Mouse (Mus musculus) olfactory bulb, adult 2 months (tissue): ENCODE data around the gene Slc25a28. TPM values are rescaled to one million over a fixed set of nuclear protein-coding genes. Genes with fewer than 3 reads are reported as not detected.

ENCODE experiments used
- H3K27ac ChIP-seq: fragments of 200-500 bp; 2 replicates; pipeline ENCODE4 v1.5.1; 2012; ENCODE audit warnings: low read depth, low read length; ENCODE audit not compliant: insufficient read depth
- H3K4me1 ChIP-seq: fragments of 200-500 bp; 2 replicates; pipeline ENCODE4 v1.6.1; 2012; ENCODE audit warnings: low read length; ENCODE audit not compliant: control insufficient read depth, insufficient read depth
- H3K4me3 ChIP-seq: fragments of 200-500 bp; 2 replicates; pipeline ENCODE4 v1.5.1; 2012; ENCODE audit warnings: mild to moderate bottlenecking, low read depth, low read length, moderate library complexity; ENCODE audit not compliant: insufficient read depth
- CTCF ChIP-seq: fragments of 200-500 bp; IDR thresholded peaks from 2 replicates; pipeline ENCODE4 v1.5.1; 2012; ENCODE audit warnings: low read depth, mild to moderate bottlenecking, low read length, moderate library complexity; ENCODE audit not compliant: insufficient read depth
- POLR2A ChIP-seq: fragments of 200-500 bp; IDR thresholded peaks from 2 replicates; pipeline ENCODE4 v1.6.1; 2012; ENCODE audit warnings: mild to moderate bottlenecking, low read depth, low read length, moderate library complexity; ENCODE audit not compliant: insufficient read depth
- WGBS: fragments of 180-500 bp; shearing (Covaris S2); methylation state at CpG from one replicate; pipeline ENCODE4 v1.1.7; 2018; 5-methylcytosine and 5-hydroxymethylcytosine counted together
- polyA plus RNA-seq: library from polyadenylated mRNA; stranded (reverse); fragments of >200 nt; gene quantifications from 2 replicates; pipeline ENCODE4 v1.2.4, GENCODE M21; 2012; ENCODE audit warnings: low replicate concordance; ENCODE audit not compliant: missing spikeins, insufficient read depth, insufficient read length

Gene Slc25a28
- polyA plus RNA-seq, 1 experiment = not detected

DNA sequence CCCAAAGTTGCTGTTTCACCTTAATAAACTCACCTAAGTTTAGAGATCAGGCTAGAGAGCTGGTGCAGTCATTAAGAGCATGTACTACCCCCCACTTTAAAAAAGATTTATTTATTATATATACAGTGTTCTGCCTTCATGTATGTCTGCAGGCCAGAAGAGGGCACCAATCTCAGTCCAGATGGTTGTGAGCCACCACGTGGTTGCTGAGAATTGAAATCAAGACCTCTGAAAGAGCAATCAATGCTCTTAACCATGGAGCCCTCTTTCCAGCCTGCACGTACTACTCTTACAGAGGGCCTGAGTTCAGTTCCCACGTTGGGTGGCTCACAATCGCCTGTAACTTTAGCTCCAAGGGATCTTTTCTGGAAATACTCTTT, 7.3 kb downstream of the Slc25a28 start:
- 60% methylated on average over 4 of the region's 4 CpGs for WGBS
- TF ChIP-seq CTCF (no peak), POLR2A (no peak)
- peaks cover 15% of the 10 kb centered on the region for H3K4me1 ChIP-seq
- H3K27ac ChIP-seq = no peak overlapping the region
- no peak overlapping the region for H3K4me3 ChIP-seq

DNA sequence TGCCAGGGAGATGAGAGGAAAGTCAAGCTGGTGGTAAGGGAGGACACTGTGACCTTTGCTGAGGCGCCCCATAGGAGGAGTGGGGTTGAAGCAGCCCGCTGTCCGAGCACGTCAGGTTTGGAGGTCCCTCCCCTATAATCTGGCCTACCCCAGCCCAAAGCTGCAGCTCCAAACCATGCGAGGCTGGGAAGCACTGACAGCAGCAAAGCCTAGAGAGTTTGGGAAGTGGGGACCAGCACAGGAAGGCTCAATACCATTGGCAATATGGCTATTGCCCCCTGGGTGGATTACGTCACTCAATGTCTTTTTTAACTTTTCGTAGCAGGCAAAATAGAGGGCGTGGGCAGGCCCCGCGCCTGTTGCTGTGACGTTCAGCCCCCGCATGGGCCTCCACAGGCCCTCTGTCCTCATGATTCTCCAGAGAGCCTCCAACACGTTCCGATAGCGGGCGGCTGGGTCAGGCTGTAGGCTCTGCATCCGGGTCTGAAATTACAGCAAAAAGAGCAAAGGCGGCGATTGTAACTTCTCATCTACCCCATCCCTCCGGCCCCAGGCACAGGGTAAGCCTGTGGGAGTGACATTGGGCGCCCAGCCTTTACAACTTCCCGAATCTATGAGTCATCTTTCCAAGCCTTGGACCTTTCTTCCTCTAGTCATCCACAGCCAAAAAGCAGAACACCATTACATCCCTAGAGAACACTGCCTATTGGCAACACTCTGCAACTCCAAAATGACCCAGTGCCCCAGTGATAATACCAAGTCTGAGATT, 7.8 kb downstream of the Slc25a28 start:
- Histone ChIP-seq H3K27ac (no peak overlapping the region), H3K4me3 (no peak overlapping the region), H3K4me1 (peaks cover 18% of the 10 kb centered on the region)
- 80% methylated on average over 22 of the region's 22 CpGs for WGBS
- TF ChIP-seq POLR2A (no peak), CTCF (no peak)

- Histone ChIP-seq H3K4me1 (peaks cover 15% of the 10 kb centered on the region), H3K4me3 (no peak overlapping the region), H3K27ac (no peak overlapping the region)
- WGBS = 54% methylated on average over 12 of the region's 12 CpGs
- TF ChIP-seq CTCF = peak; percentile 78
- TF ChIP-seq POLR2A = no peak
These were observed 9.1 kb downstream of the Slc25a28 start for GRCm38 (mm10) chr19:43665441-43666048.

DNA sequence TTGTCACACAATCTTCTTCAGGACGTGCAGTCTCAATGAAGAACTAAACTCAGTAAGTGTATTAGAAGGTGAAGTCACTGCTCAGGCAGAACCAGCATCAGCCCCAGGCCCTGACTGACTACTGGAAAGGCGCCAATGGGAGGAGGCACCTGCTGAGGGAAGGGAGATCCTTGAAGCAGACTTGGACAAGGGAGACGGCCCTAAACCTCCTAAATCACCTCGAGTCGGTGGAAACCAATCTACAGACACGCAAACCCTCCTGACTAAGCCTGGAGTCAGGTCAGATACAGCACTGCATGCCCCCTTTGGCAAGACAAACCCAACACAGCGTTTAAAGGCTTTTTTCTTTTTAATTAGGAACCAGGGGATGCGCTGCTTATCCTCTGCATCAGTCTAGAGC, 11.2 kb downstream of the Slc25a28 start:
- 70% methylated on average over 8 of the region's 8 CpGs for WGBS
- Histone ChIP-seq H3K27ac (no peak overlapping the region), H3K4me1 (peaks cover 10% of the 10 kb centered on the region), H3K4me3 (no peak overlapping the region)
- TF ChIP-seq POLR2A (no peak), CTCF (no peak)

- WGBS = 54% methylated on average over 19 of the region's 19 CpGs
- Histone ChIP-seq H3K27ac (no peak overlapping the region), H3K4me3 (no peak overlapping the region), H3K4me1 (peaks cover 10% of the 10 kb centered on the region)
- TF ChIP-seq POLR2A = no peak
- TF ChIP-seq CTCF = 0 out of 2 replicates have a peak, but pooled peaks have one; percentile 21
These were observed 12.3 kb downstream of the Slc25a28 start for GRCm38 (mm10) chr19:43662176-43662967.

- 88% methylated on average over 9 of the region's 9 CpGs for WGBS
- TF ChIP-seq POLR2A (no peak), CTCF (no peak)
- peaks cover 4% of the 10 kb centered on the region; the same call in 1 of the 2 replicates for H3K4me1 ChIP-seq
- no peak overlapping the region for H3K4me3 ChIP-seq
- no peak overlapping the region for H3K27ac ChIP-seq
These were observed 13.9 kb downstream of the Slc25a28 start for GRCm38 (mm10) chr19:43660774-43661173.

DNA sequence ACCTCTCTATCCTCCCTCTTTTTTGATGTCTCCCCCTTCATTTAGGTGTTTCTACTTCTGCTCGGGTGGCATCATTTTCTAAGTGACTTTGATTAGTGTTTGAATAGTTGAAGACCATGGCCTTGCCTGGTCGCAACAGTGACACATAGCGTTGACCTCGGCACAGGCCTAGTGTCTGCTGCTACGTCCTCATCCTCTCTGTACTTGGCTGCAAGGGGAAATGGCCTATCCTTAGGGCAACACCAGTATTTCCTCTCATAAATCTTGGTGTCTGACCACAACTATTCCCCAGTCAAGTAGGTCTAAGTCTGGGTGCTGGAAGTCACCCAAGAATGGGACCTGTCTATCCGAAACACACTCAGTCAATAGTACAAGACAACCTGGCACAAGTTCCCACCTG, 15.0 kb downstream of the Slc25a28 start:
- H3K27ac ChIP-seq = no peak overlapping the region
- 87% methylated on average over 6 of the region's 6 CpGs for WGBS
- no peak overlapping the region for H3K4me3 ChIP-seq
- TF ChIP-seq CTCF (no peak), POLR2A (no peak)
- H3K4me1 ChIP-seq = peaks cover 4% of the 10 kb centered on the region; the same call in 1 of the 2 replicates

DNA sequence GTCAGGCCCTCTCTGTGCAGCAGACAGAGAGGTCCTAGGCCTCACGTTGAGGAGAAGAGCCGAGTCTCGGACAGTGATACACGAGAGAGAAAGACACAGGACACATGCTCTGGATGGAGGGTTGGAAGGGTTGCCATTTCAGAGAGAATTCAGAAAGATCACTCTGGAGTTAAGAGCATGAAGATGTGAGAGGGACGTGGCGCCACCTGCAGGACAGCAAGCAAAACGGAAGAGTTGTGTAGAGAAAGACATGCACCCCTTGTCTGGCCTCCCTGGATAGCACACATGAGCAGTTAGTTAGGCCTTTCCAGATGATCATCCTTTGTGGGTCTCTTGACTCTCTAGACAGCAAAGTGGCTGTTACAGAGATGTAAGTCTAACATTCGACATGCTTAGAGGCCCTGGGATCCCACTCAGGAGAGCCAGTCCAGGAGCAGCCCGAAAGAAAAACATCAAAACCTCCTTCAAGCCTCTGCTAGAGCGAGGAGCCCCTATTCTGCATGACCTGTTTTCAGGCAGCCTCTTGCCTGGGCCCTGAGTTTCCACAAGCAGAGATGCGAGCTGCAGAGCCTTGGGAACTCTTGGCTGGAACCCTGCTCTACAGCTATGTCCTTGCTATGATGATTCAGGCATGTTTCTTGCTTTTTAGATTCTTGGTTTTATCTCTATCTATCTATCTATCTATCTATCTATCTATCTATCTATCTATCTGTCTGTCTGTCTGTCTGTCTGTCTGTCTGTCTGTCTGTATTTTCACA, 18.8 kb downstream of the Slc25a28 start:
- 40% methylated on average over 11 of the region's 11 CpGs for WGBS
- H3K4me3 ChIP-seq = no peak overlapping the region
- peak; percentile 55 for TF ChIP-seq CTCF
- TF ChIP-seq POLR2A = no peak
- H3K27ac ChIP-seq = no peak overlapping the region
- peaks cover 1% of the 10 kb centered on the region; the same call in 1 of the 2 replicates for H3K4me1 ChIP-seq
